In the genomic region with DNA sequence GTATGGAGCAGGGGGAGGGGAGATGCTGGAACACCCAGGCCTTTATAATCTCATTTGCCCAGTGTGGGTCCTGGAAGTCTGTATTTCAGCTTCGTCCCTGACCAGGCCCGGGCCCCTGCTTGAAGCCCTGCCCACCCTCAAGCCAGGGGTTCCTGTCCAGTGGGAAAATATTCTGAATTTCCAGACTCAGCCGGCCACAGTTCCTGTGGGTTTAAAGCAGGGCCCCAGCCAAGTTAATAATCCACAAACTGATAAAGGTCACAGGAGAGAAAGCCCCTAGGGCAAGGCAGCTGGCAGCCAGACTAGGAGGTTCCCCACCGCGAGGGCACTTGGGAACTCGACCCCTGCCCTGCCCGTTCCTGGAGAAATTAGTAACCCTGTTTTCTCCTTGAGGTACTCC, we compare ENCODE assay signal across 18 mouse cellular contexts. TPM values are rescaled to one million over a fixed set of nuclear protein-coding genes. Genes with fewer than 3 reads are reported as not detected.
DNase-seq lines count a peak whose midpoint lies in the region; ATAC-seq lines count a peak whose summit lies in the region.
"Had no signal": no experiment of that assay in that cellular context is flagged by ENCODE, and none has a peak within 500 bp of the region (broad histone marks: within the 10 kb centered on the region; RNA-seq: fewer than 3 reads in every experiment).

No protein-coding gene starts in this region.

- no peak overlapping the region for H3K4me3 ChIP-seq in hindbrain, embryonic 10.5 days
- no peak overlapping the region for H3K4me3 ChIP-seq in hindbrain, embryonic 16.5 days (ENCODE audit: low read length)
- no peak overlapping the region for H3K4me3 ChIP-seq in liver, embryonic 13.5 days (replicated peaks)
- H3K4me3 ChIP-seq in hindbrain, embryonic 11.5 days (ENCODE audit: low read depth, low read length) = no peak overlapping the region
- H3K4me3 ChIP-seq: limb, embryonic 12.5 days; myocyte had no signal

- ATAC-seq in hindbrain, embryonic 16.5 days = no peak
- peak; percentile 25; the same call in 1 of the 2 replicates for ATAC-seq in liver, embryonic 13.5 days (ENCODE audit: low read depth)
- no peak for ATAC-seq in granulocyte monocyte progenitor cell, adult 5-6 weeks (replicated peaks; ENCODE audit: poor library complexity, severe bottlenecking)
- no peak for ATAC-seq in hindbrain, embryonic 11.5 days (ENCODE audit: low FRiP score)
- ATAC-seq: inflammation-experienced regulatory T-cells, adult 6 months; lung, postnatal 0 days had no signal

- peaks cover 2% of the 10 kb centered on the region; the same call in 1 of the 2 replicates for H3K27me3 ChIP-seq in hindbrain, embryonic 10.5 days (ENCODE audit: insufficient read depth, poor library complexity, severe bottlenecking)
- no peaks in the 10 kb centered on the region; the same call in 1 of the 2 replicates for H3K27me3 ChIP-seq in hindbrain, embryonic 16.5 days (replicated peaks; ENCODE audit: control insufficient read depth, insufficient read depth, low read length)
- no peaks in the 10 kb centered on the region; the same call in 1 of the 2 replicates for H3K27me3 ChIP-seq in liver, embryonic 13.5 days
- H3K27me3 ChIP-seq in hindbrain, embryonic 11.5 days (ENCODE audit: control insufficient read depth, insufficient read depth, low read length) = no peaks in the 10 kb centered on the region
- H3K27me3 ChIP-seq: limb, embryonic 12.5 days had no signal

- DNase-seq in hindbrain, embryonic 10.5 days (ENCODE audit: low spot score) = no peak
- peak; percentile 79 for DNase-seq in kidney, postnatal 10 days
- no peak for DNase-seq in liver, embryonic 13.5 days
- DNase-seq in spleen, postnatal 10 days (ENCODE audit: low spot score in 2 of 2) = no peak
- DNase-seq in hindbrain, embryonic 11.5 days (ENCODE audit: low spot score) = no peak
- no peak for DNase-seq in adrenal gland, postnatal 25 days
- DNase-seq: adrenal gland, postnatal 14 days; cerebellum, adult 9-11 months; heart, postnatal 14 days had no signal

- H3K36me3 ChIP-seq in hindbrain, embryonic 10.5 days = no peaks in the 10 kb centered on the region
- no peaks in the 10 kb centered on the region for H3K36me3 ChIP-seq in hindbrain, embryonic 16.5 days (ENCODE audit: control insufficient read depth, insufficient read depth, low read length)
- no peaks in the 10 kb centered on the region for H3K36me3 ChIP-seq in liver, embryonic 13.5 days
- no peaks in the 10 kb centered on the region for H3K36me3 ChIP-seq in hindbrain, embryonic 11.5 days (ENCODE audit: control insufficient read depth, insufficient read depth, low read length)
- H3K36me3 ChIP-seq: limb, embryonic 12.5 days had no signal

- H3K4me1 ChIP-seq in hindbrain, embryonic 10.5 days (replicated peaks) = peaks cover 30% of the 10 kb centered on the region
- no peaks in the 10 kb centered on the region for H3K4me1 ChIP-seq in hindbrain, embryonic 16.5 days (ENCODE audit: control insufficient read depth, insufficient read depth, low read depth, low read length)
- H3K4me1 ChIP-seq in liver, embryonic 13.5 days (replicated peaks) = peaks cover 30% of the 10 kb centered on the region
- no peaks in the 10 kb centered on the region for H3K4me1 ChIP-seq in hindbrain, embryonic 11.5 days (replicated peaks; ENCODE audit: control insufficient read depth, insufficient read depth, low read length)

- no peak overlapping the region for H3K4me2 ChIP-seq in hindbrain, embryonic 16.5 days (ENCODE audit: low read length)
- no peak overlapping the region for H3K4me2 ChIP-seq in liver, embryonic 13.5 days
- no peak overlapping the region for H3K4me2 ChIP-seq in hindbrain, embryonic 11.5 days (replicated peaks; ENCODE audit: low read depth, low read length)
- H3K4me2 ChIP-seq: limb, embryonic 12.5 days had no signal

- H3K27ac ChIP-seq in hindbrain, embryonic 10.5 days = 0 out of 2 replicates have a peak overlapping the region, but pooled peaks have one; percentile 1
- H3K27ac ChIP-seq in hindbrain, embryonic 16.5 days (ENCODE audit: low read depth, low read length) = no peak overlapping the region
- H3K27ac ChIP-seq in liver, embryonic 13.5 days = peak overlapping the region; percentile 76
- H3K27ac ChIP-seq in hindbrain, embryonic 11.5 days (ENCODE audit: low read depth, low read length) = no peak overlapping the region
- H3K27ac ChIP-seq: limb, embryonic 12.5 days had no signal

- no peak overlapping the region for H3K9ac ChIP-seq in hindbrain, embryonic 16.5 days (ENCODE audit: low read depth, low read length)
- no peak overlapping the region for H3K9ac ChIP-seq in liver, embryonic 13.5 days
- H3K9ac ChIP-seq in hindbrain, embryonic 11.5 days (ENCODE audit: low read depth, low read length) = no peak overlapping the region
- H3K9ac ChIP-seq: limb, embryonic 12.5 days had no signal

- WGBS in hindbrain, embryonic 10.5 days = 54% methylated on average over 7 of the region's 7 CpGs
- 66% methylated on average over 7 of the region's 7 CpGs for WGBS in hindbrain, embryonic 16.5 days
- WGBS in liver, embryonic 13.5 days (ENCODE audit: insufficient replicate concordance) = 54% methylated on average over 7 of the region's 7 CpGs
- 54% methylated on average over 7 of the region's 7 CpGs for WGBS in hindbrain, embryonic 11.5 days

- no peaks in the 10 kb centered on the region for H3K9me3 ChIP-seq in hindbrain, embryonic 10.5 days
- no peaks in the 10 kb centered on the region for H3K9me3 ChIP-seq in hindbrain, embryonic 16.5 days (ENCODE audit: control insufficient read depth, low read length)
- no peaks in the 10 kb centered on the region for H3K9me3 ChIP-seq in liver, embryonic 13.5 days (replicated peaks)
- no peaks in the 10 kb centered on the region for H3K9me3 ChIP-seq in hindbrain, embryonic 11.5 days (ENCODE audit: control insufficient read depth, low read length)
- H3K9me3 ChIP-seq: limb, embryonic 12.5 days had no signal

RNA-seq across cellular contexts. Expression of a gene that starts 8.7 kb away (rescaled TPM):
- 0.08 and 0.16 TPM in 2 replicates for polyA plus RNA-seq in hindbrain, embryonic 10.5 days (2016; fragmentation: Nextera tagmentation; extraction: Ambion mirVana)
- polyA plus RNA-seq in hindbrain, embryonic 16.5 days (2015; fragmentation: Nextera tagmentation; extraction: Ambion mirVana) = 0.15 TPM in 1 of 2 replicates, not detected in the other
- 0.16 and 0.27 TPM in 2 replicates for polyA plus RNA-seq in liver, embryonic 13.5 days (2015; fragmentation: Nextera tagmentation; extraction: Ambion mirVana)
- total RNA-seq in granulocyte monocyte progenitor cell, adult 5-6 weeks (2014; fragmentation: Nextera tagmentation) = not detected in 2 replicates
- total RNA-seq in granulocyte monocyte progenitor cell, adult 5-6 weeks (2017) = not detected in 2 replicates
- not detected in 2 replicates for polyA plus RNA-seq in hindbrain, embryonic 11.5 days (2014; fragmentation: Nextera tagmentation; extraction: Ambion mirVana)
- 0.21 TPM in 1 of 2 replicates, not detected in the other for total RNA-seq in adrenal gland, postnatal 25 days (2021)
- total RNA-seq: adrenal gland, postnatal 14 days; megakaryocyte-erythroid progenitor cell, adult 5-6 weeks had no signal
- polyA plus RNA-seq: embryonic facial prominence, embryonic 11.5 days; inflammation-experienced regulatory T-cells, adult 6 months; limb, embryonic 12.5 days; lung, postnatal 0 days; myocyte had no signal

RNA-seq across cellular contexts. Expression of a gene that starts 13.3 kb away (rescaled TPM):
- polyA plus RNA-seq in hindbrain, embryonic 10.5 days (2016; fragmentation: Nextera tagmentation; extraction: Ambion mirVana) = not detected in 2 replicates
- polyA plus RNA-seq in hindbrain, embryonic 16.5 days (2015; fragmentation: Nextera tagmentation; extraction: Ambion mirVana) = 0.34 and 0.46 TPM in 2 replicates
- 0.06 TPM in 1 of 2 replicates, not detected in the other for polyA plus RNA-seq in liver, embryonic 13.5 days (2015; fragmentation: Nextera tagmentation; extraction: Ambion mirVana)
- total RNA-seq in granulocyte monocyte progenitor cell, adult 5-6 weeks (2014; fragmentation: Nextera tagmentation) = not detected in 2 replicates
- not detected in 2 replicates for total RNA-seq in granulocyte monocyte progenitor cell, adult 5-6 weeks (2017)
- polyA plus RNA-seq in hindbrain, embryonic 11.5 days (2014; fragmentation: Nextera tagmentation; extraction: Ambion mirVana) = 0.11 TPM in 1 of 2 replicates, not detected in the other
- total RNA-seq in adrenal gland, postnatal 25 days (2021) = not detected in 2 replicates
- total RNA-seq: heart, adult 8-10 months; megakaryocyte-erythroid progenitor cell, adult 5-6 weeks had no signal
- polyA plus RNA-seq: embryonic facial prominence, embryonic 11.5 days; limb, embryonic 12.5 days had no signal

RNA-seq across cellular contexts. Expression of a gene that starts 26.5 kb away (rescaled TPM):
- 8.1 and 10.8 TPM in 2 replicates for polyA plus RNA-seq in hindbrain, embryonic 10.5 days (2016; fragmentation: Nextera tagmentation; extraction: Ambion mirVana)
- polyA plus RNA-seq in hindbrain, embryonic 16.5 days (2015; fragmentation: Nextera tagmentation; extraction: Ambion mirVana) = 16.8 and 19.4 TPM in 2 replicates
- polyA plus RNA-seq in liver, embryonic 13.5 days (2015; fragmentation: Nextera tagmentation; extraction: Ambion mirVana) = 3.2 and 3.7 TPM in 2 replicates
- total RNA-seq in granulocyte monocyte progenitor cell, adult 5-6 weeks (2014; fragmentation: Nextera tagmentation) = 5.1 and 5.2 TPM in 2 replicates
- 2.6 and 4.1 TPM in 2 replicates for total RNA-seq in granulocyte monocyte progenitor cell, adult 5-6 weeks (2017)
- 7.5 and 9.0 TPM in 2 replicates for polyA plus RNA-seq in hindbrain, embryonic 11.5 days (2014; fragmentation: Nextera tagmentation; extraction: Ambion mirVana)
- total RNA-seq in adrenal gland, postnatal 25 days (2021) = 11.4 and 11.5 TPM in 2 replicates

RNA-seq across cellular contexts. Expression of a gene that starts 29.1 kb away (rescaled TPM):
- polyA plus RNA-seq in hindbrain, embryonic 10.5 days (2016; fragmentation: Nextera tagmentation; extraction: Ambion mirVana) = 15.0 and 20.1 TPM in 2 replicates
- polyA plus RNA-seq in hindbrain, embryonic 16.5 days (2015; fragmentation: Nextera tagmentation; extraction: Ambion mirVana) = 5.7 and 10.2 TPM in 2 replicates
- polyA plus RNA-seq in liver, embryonic 13.5 days (2015; fragmentation: Nextera tagmentation; extraction: Ambion mirVana) = 2.5 and 4.1 TPM in 2 replicates
- total RNA-seq in granulocyte monocyte progenitor cell, adult 5-6 weeks (2014; fragmentation: Nextera tagmentation) = 16.4 and 19.4 TPM in 2 replicates
- total RNA-seq in granulocyte monocyte progenitor cell, adult 5-6 weeks (2017) = 9.5 and 9.6 TPM in 2 replicates
- polyA plus RNA-seq in hindbrain, embryonic 11.5 days (2014; fragmentation: Nextera tagmentation; extraction: Ambion mirVana) = 21.0 and 27.5 TPM in 2 replicates
- 59.9 and 72.4 TPM in 2 replicates for total RNA-seq in adrenal gland, postnatal 25 days (2021)

RNA-seq across cellular contexts. Expression of a gene that starts 29.2 kb away (rescaled TPM):
- 878 and 961 TPM in 2 replicates for polyA plus RNA-seq in hindbrain, embryonic 10.5 days (2016; fragmentation: Nextera tagmentation; extraction: Ambion mirVana)
- 832 and 923 TPM in 2 replicates for polyA plus RNA-seq in hindbrain, embryonic 16.5 days (2015; fragmentation: Nextera tagmentation; extraction: Ambion mirVana)
- 633 and 650 TPM in 2 replicates for polyA plus RNA-seq in liver, embryonic 13.5 days (2015; fragmentation: Nextera tagmentation; extraction: Ambion mirVana)
- total RNA-seq in granulocyte monocyte progenitor cell, adult 5-6 weeks (2014; fragmentation: Nextera tagmentation) = 783 and 971 TPM in 2 replicates
- 804 and 885 TPM in 2 replicates for total RNA-seq in granulocyte monocyte progenitor cell, adult 5-6 weeks (2017)
- polyA plus RNA-seq in hindbrain, embryonic 11.5 days (2014; fragmentation: Nextera tagmentation; extraction: Ambion mirVana) = 899 and 905 TPM in 2 replicates
- total RNA-seq in adrenal gland, postnatal 25 days (2021) = 518 and 521 TPM in 2 replicates

Comparison
In these comparisons a context has a peak if more than half of its experiments do, and no peak if none do; other contexts are left out.
1. H3K27ac ChIP-seq: peak in hindbrain, embryonic 10.5 days (single experiment) and liver, embryonic 13.5 days (single experiment); none in hindbrain, embryonic 16.5 days (single experiment) and hindbrain, embryonic 11.5 days (single experiment).